In genomic region chr11:95224124-95224893, GRCm38 (mm10) we compare ENCODE assay signal across 9 mouse cellular contexts. TPM values are rescaled to one million over a fixed set of nuclear protein-coding genes. Genes with fewer than 3 reads are reported as not detected.
DNase-seq lines count a peak whose midpoint lies in the region; ATAC-seq lines count a peak whose summit lies in the region.
"Had no signal": no experiment of that assay in that cellular context is flagged by ENCODE, and none has a peak within 500 bp of the region (broad histone marks: within the 10 kb centered on the region; RNA-seq: fewer than 3 reads in every experiment).

No protein-coding gene starts in this region.

- peak overlapping the region; percentile 50 for H3K4me3 ChIP-seq in embryonic facial prominence, embryonic 10.5 days
- H3K4me3 ChIP-seq in forebrain, embryonic 11.5 days (ENCODE audit: low read depth, low read length) = no peak overlapping the region
- no peak overlapping the region for H3K4me3 ChIP-seq in limb, embryonic 11.5 days (ENCODE audit: low read depth, low read length)
- H3K4me3 ChIP-seq in midbrain, embryonic 15.5 days = peak overlapping the region; percentile 38

- H3K4me2 ChIP-seq in forebrain, embryonic 11.5 days (ENCODE audit: low read depth, low read length, severe bottlenecking) = peak overlapping the region; percentile 56; the same call in 1 of the 2 replicates
- no peak overlapping the region; the same call in 1 of the 2 replicates for H3K4me2 ChIP-seq in limb, embryonic 11.5 days (ENCODE audit: low read depth, severe bottlenecking)
- H3K4me2 ChIP-seq in midbrain, embryonic 15.5 days = peak overlapping the region; percentile 84

- peak overlapping the region; percentile 73 for H3K27ac ChIP-seq in embryonic facial prominence, embryonic 10.5 days (replicated peaks)
- H3K27ac ChIP-seq in forebrain, embryonic 11.5 days (ENCODE audit: low read depth, low read length) = no peak overlapping the region
- H3K27ac ChIP-seq in limb, embryonic 11.5 days (replicated peaks; ENCODE audit: low read depth, low read length) = no peak overlapping the region
- H3K27ac ChIP-seq in midbrain, embryonic 15.5 days = no peak overlapping the region

- WGBS in embryonic facial prominence, embryonic 10.5 days = 8% methylated on average over 15 of the region's 15 CpGs
- 12% methylated on average over 15 of the region's 15 CpGs for WGBS in forebrain, embryonic 11.5 days
- 7% methylated on average over 15 of the region's 15 CpGs for WGBS in limb, embryonic 11.5 days
- WGBS in midbrain, embryonic 15.5 days = 19% methylated on average over 15 of the region's 15 CpGs

- DNase-seq in embryonic facial prominence, embryonic 10.5 days (ENCODE audit: low spot score) = peak; percentile 52
- DNase-seq in forebrain, embryonic 11.5 days (ENCODE audit: low spot score) = no peak
- peak; percentile 34 for DNase-seq in limb, embryonic 11.5 days (ENCODE audit: low spot score)
- DNase-seq in testis, postnatal 14 days (ENCODE audit: low spot score) = no peak
- no peak for DNase-seq in c-Kit-positive CD71-positive TER-119-positive erythroid progenitor cells, embryonic 14.5 days (ENCODE audit: low spot score)
- DNase-seq in frontal cortex, postnatal 36 days (ENCODE audit: low spot score in 2 of 2) = no peak
- DNase-seq: thymus, adult 18-20 months had no signal

- peaks cover 61% of the 10 kb centered on the region for H3K4me1 ChIP-seq in embryonic facial prominence, embryonic 10.5 days
- H3K4me1 ChIP-seq in forebrain, embryonic 11.5 days (replicated peaks; ENCODE audit: control insufficient read depth, insufficient read depth, low read length) = peaks cover 10% of the 10 kb centered on the region
- peaks cover 13% of the 10 kb centered on the region for H3K4me1 ChIP-seq in limb, embryonic 11.5 days (ENCODE audit: control insufficient read depth, insufficient read depth, low read length)
- peaks cover 16% of the 10 kb centered on the region for H3K4me1 ChIP-seq in midbrain, embryonic 15.5 days

- H3K9ac ChIP-seq in forebrain, embryonic 11.5 days (ENCODE audit: low read length) = no peak overlapping the region
- H3K9ac ChIP-seq in limb, embryonic 11.5 days (ENCODE audit: low read length) = no peak overlapping the region
- peak overlapping the region; percentile 27; the same call in 1 of the 2 replicates for H3K9ac ChIP-seq in midbrain, embryonic 15.5 days

- H3K36me3 ChIP-seq in embryonic facial prominence, embryonic 10.5 days (replicated peaks) = no peaks in the 10 kb centered on the region
- H3K36me3 ChIP-seq in forebrain, embryonic 11.5 days (ENCODE audit: control insufficient read depth, insufficient read depth, low read length) = no peaks in the 10 kb centered on the region
- no peaks in the 10 kb centered on the region for H3K36me3 ChIP-seq in limb, embryonic 11.5 days (ENCODE audit: control insufficient read depth, insufficient read depth, low read length)
- H3K36me3 ChIP-seq in midbrain, embryonic 15.5 days (replicated peaks) = no peaks in the 10 kb centered on the region

- peaks cover 63% of the 10 kb centered on the region for H3K27me3 ChIP-seq in embryonic facial prominence, embryonic 10.5 days (replicated peaks; ENCODE audit: low read depth, poor library complexity, severe bottlenecking)
- H3K27me3 ChIP-seq in forebrain, embryonic 11.5 days (ENCODE audit: control insufficient read depth, insufficient read depth, low read length) = peaks cover 31% of the 10 kb centered on the region
- H3K27me3 ChIP-seq in limb, embryonic 11.5 days (ENCODE audit: control insufficient read depth, insufficient read depth, low read length) = peaks cover 35% of the 10 kb centered on the region
- peaks cover 33% of the 10 kb centered on the region for H3K27me3 ChIP-seq in midbrain, embryonic 15.5 days (replicated peaks)

- 0 out of 2 replicates have a peak, but pooled peaks have one; percentile 27 for ATAC-seq in forebrain, embryonic 11.5 days (replicated peaks; ENCODE audit: low FRiP score)
- no peak for ATAC-seq in limb, embryonic 11.5 days (ENCODE audit: insufficient number of reproducible peaks, low FRiP score, low TSS enrichment, low read depth)
- ATAC-seq in midbrain, embryonic 15.5 days (replicated peaks) = no peak

- no peaks in the 10 kb centered on the region for H3K9me3 ChIP-seq in embryonic facial prominence, embryonic 10.5 days
- H3K9me3 ChIP-seq in forebrain, embryonic 11.5 days (ENCODE audit: control insufficient read depth, low read length) = no peaks in the 10 kb centered on the region
- H3K9me3 ChIP-seq in limb, embryonic 11.5 days (ENCODE audit: control insufficient read depth, low read length) = no peaks in the 10 kb centered on the region
- no peaks in the 10 kb centered on the region for H3K9me3 ChIP-seq in midbrain, embryonic 15.5 days

RNA-seq across cellular contexts. Expression of gene Tac4, which starts 37.0 kb away (rescaled TPM):
- 0.16 TPM in 1 of 2 replicates, not detected in the other for polyA plus RNA-seq in embryonic facial prominence, embryonic 10.5 days (2016; fragmentation: Nextera tagmentation; extraction: Ambion mirVana)
- polyA plus RNA-seq in forebrain, embryonic 11.5 days (2014; fragmentation: Nextera tagmentation; extraction: Ambion mirVana) = 0.29 TPM in 1 of 2 replicates, not detected in the other
- 0.20 TPM in 1 of 2 replicates, not detected in the other for polyA plus RNA-seq in limb, embryonic 11.5 days (2014; fragmentation: Nextera tagmentation; extraction: Ambion mirVana)
- polyA plus RNA-seq in midbrain, embryonic 15.5 days (2015; fragmentation: Nextera tagmentation; extraction: Ambion mirVana) = not detected in 2 replicates
- polyA plus RNA-seq: liver, embryonic 16.5 days had no signal

Comparison
In these comparisons a context has a peak if more than half of its experiments do, and no peak if none do; other contexts are left out.
1. DNase-seq: peak in embryonic facial prominence, embryonic 10.5 days (single experiment) and limb, embryonic 11.5 days (single experiment); none in forebrain, embryonic 11.5 days (single experiment), testis, postnatal 14 days (single experiment), c-Kit-positive CD71-positive TER-119-positive erythroid progenitor cells, embryonic 14.5 days (single experiment) and frontal cortex, postnatal 36 days (0 of 2).
2. H3K4me3 ChIP-seq: peak in embryonic facial prominence, embryonic 10.5 days (single experiment) and midbrain, embryonic 15.5 days (single experiment); none in forebrain, embryonic 11.5 days (single experiment) and limb, embryonic 11.5 days (single experiment).